Mouse (Mus musculus) liver, embryonic 15.5 days (tissue): ENCODE measurements around the gene Olfr1104. TPM values are rescaled to one million over a fixed set of nuclear protein-coding genes. Genes with fewer than 3 reads are reported as not detected.

Experiments used
- ATAC-seq: fragments of 200-750 bp; cut with Nextera tagmentation; 2 replicates; pipeline ENCODE4 v1.8.0; 2017; ENCODE audit warnings: moderate number of reproducible peaks, mild to moderate bottlenecking, moderate library complexity; ENCODE audit not compliant: insufficient read depth
- H3K27ac ChIP-seq: fragments of 300-500 bp; sonication (generic); replicated peaks from 2 replicates; pipeline ENCODE4 v1.5.1; 2015; ENCODE audit warnings: mild to moderate bottlenecking, inconsistent platforms
- H3K27me3 ChIP-seq: fragments of 300-500 bp; sonication (generic); 2 replicates; pipeline ENCODE4 v1.6.1; 2015; ENCODE audit warnings: mild to moderate bottlenecking, inconsistent platforms
- H3K36me3 ChIP-seq: fragments of 300-500 bp; sonication (generic); replicated peaks from 2 replicates; pipeline ENCODE4 v1.6.1; 2015; ENCODE audit warnings: moderate library complexity, mild to moderate bottlenecking, inconsistent platforms
- H3K4me1 ChIP-seq: fragments of 300-500 bp; sonication (generic); replicated peaks from 2 replicates; pipeline ENCODE4 v1.6.1; 2015; ENCODE audit warnings: inconsistent platforms
- H3K4me2 ChIP-seq: fragments of 300-500 bp; sonication (generic); 2 replicates; pipeline ENCODE4 v1.6.1; 2015; ENCODE audit warnings: moderate library complexity, mild to moderate bottlenecking, inconsistent platforms
- H3K4me3 ChIP-seq: fragments of 300-500 bp; sonication (generic); replicated peaks from 2 replicates; pipeline ENCODE4 v1.5.1; 2015; ENCODE audit warnings: mild to moderate bottlenecking, inconsistent platforms
- H3K9ac ChIP-seq: fragments of 300-500 bp; sonication (generic); 2 replicates; pipeline ENCODE4 v1.6.1; 2015; ENCODE audit warnings: moderate library complexity, mild to moderate bottlenecking, inconsistent platforms
- H3K9me3 ChIP-seq: fragments of 300-500 bp; sonication (generic); replicated peaks from 2 replicates; pipeline ENCODE4 v1.6.1; 2016; ENCODE audit warnings: inconsistent platforms
- WGBS: fragments of 180-500 bp; shearing (Covaris S2); methylation state at CpG from one replicate; pipeline ENCODE4 v1.1.7; 2015; ENCODE audit warnings: mixed read lengths; ENCODE audit not compliant: insufficient replicate concordance; 5-methylcytosine and 5-hydroxymethylcytosine counted together
- polyA plus RNA-seq: library from polyadenylated mRNA; unstranded; fragments of >200 nt; fragmentation: Nextera tagmentation; extraction: Ambion mirVana; gene quantifications from 2 replicates; pipeline ENCODE4 v1.2.1, GENCODE M21; 2015

The Olfr1104 gene
- polyA plus RNA-seq = not detected in 2 replicates

DNA sequence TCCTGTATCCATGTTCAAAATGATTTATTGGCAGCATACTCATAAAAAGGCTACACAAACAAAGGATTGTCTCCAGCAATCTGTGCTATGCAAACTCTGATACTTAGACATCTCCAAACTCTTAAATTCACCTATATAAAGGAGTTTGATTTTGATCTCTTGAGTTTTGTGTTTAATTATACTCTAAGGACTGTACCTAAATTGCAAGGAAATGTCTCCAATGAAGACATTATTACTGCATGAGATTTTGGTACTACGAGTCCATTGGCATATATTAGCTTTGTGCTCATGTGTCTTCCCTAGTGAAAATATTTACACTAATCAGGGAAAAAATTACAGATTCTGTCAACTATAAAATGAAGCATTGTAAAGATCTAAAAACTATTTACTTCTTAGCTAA is at the start of gene Olfr1104:
Gene Olfr1104, minus strand, starts transcription at position 101 of the 400 bp plus-strand sequence.
- Histone ChIP-seq H3K9ac (no peak within 1 kb of the TSS), H3K9me3 (no peaks in the 10 kb centered on the region), H3K4me2 (no peak within 1 kb of the TSS), H3K27ac (no peak within 1 kb of the TSS), H3K4me1 (no peaks in the 10 kb centered on the region), H3K4me3 (no peak within 1 kb of the TSS), H3K27me3 (no peaks in the 10 kb centered on the region), H3K36me3 (no peaks in the 10 kb centered on the region)
- ATAC-seq = no peak
- 57% methylated on average over 1 of the region's 1 CpGs for WGBS

DNA sequence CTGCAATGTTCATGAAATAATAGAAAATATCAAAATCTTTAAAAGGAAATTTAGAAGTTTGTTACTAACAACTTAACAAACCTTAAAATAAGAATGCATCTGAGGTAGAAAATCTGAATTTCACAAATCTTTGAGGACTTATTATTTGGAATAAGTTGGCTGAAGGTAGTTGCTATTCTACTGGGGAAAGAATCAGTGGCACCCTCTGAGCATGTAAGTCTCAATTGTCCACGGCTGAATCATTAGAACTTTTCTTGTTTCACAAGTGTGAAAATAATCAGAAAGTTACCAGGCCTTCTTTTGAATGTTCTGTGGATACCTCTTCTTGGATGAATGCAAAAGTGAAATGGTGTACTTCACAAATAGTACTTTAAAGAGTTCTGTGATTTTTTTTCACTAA is 48.8 kb upstream of the Olfr1104 start, which contains the start of gene Olfr1107:
Gene Olfr1107, minus strand, starts transcription at position 101 of the 400 bp plus-strand sequence.
- Histone ChIP-seq H3K27ac (no peak within 1 kb of the TSS), H3K9me3 (no peaks in the 10 kb centered on the region), H3K27me3 (no peaks in the 10 kb centered on the region), H3K36me3 (no peaks in the 10 kb centered on the region), H3K9ac (no peak within 1 kb of the TSS), H3K4me2 (no peak within 1 kb of the TSS), H3K4me3 (no peak within 1 kb of the TSS), H3K4me1 (no peaks in the 10 kb centered on the region)
- no peak for ATAC-seq
- WGBS = 43% methylated on average over 1 of the region's 1 CpGs

DNA sequence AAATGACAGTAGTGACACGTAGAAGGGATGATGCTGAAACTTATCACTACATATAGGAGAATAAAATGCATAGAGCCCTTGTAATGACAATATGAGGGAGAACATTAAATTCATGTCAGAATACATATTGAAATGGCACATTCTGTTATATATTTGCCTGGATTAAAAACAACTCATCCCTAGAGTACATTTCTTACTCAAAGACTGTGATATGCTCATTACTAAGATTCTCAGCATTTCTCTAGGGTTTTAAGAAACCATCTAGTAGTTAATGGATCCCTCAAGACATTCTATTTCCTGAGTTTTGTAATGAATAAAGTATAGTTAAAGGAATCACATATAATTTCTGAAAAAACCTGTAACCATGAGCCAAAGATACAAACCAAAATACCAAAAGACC is 25.3 kb upstream of the Olfr1104 start, which contains the start of gene Olfr1106:
Gene Olfr1106, minus strand, starts transcription at position 101 of the 400 bp plus-strand sequence.
- Histone ChIP-seq H3K9me3 (no peaks in the 10 kb centered on the region), H3K4me2 (no peak within 1 kb of the TSS), H3K27ac (no peak within 1 kb of the TSS), H3K9ac (no peak within 1 kb of the TSS), H3K36me3 (no peaks in the 10 kb centered on the region), H3K4me1 (no peaks in the 10 kb centered on the region), H3K4me3 (no peak within 1 kb of the TSS), H3K27me3 (no peaks in the 10 kb centered on the region)
- ATAC-seq = no peak
- WGBS = 51% methylated on average over 1 of the region's 1 CpGs

DNA sequence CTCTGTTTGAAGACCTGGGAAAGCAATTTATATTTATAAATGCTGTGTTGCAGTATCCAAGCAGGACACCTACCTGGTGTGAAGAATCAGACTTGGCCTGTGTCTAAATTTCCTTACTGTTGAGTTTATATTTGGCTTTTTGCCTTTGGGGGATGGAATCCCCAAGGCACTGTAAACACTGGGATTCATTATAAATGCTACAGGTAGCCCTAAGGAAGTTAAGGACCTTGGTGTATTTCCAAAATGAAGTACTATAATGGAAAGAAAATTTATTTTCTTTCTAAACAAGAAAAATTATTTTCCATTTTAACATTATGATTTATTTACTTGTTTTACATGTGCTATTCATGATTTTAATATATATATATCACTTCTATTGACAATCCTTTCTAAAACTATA is 9.6 kb upstream of the Olfr1104 start, which contains the start of gene Olfr1105:
Gene Olfr1105, minus strand, starts transcription at position 101 of the 400 bp plus-strand sequence.
- no peak for ATAC-seq
- Histone ChIP-seq H3K4me2 (no peak within 1 kb of the TSS), H3K36me3 (no peaks in the 10 kb centered on the region), H3K9me3 (no peaks in the 10 kb centered on the region), H3K27ac (no peak within 1 kb of the TSS), H3K9ac (no peak within 1 kb of the TSS), H3K4me3 (no peak within 1 kb of the TSS), H3K27me3 (no peaks in the 10 kb centered on the region), H3K4me1 (no peaks in the 10 kb centered on the region)

DNA sequence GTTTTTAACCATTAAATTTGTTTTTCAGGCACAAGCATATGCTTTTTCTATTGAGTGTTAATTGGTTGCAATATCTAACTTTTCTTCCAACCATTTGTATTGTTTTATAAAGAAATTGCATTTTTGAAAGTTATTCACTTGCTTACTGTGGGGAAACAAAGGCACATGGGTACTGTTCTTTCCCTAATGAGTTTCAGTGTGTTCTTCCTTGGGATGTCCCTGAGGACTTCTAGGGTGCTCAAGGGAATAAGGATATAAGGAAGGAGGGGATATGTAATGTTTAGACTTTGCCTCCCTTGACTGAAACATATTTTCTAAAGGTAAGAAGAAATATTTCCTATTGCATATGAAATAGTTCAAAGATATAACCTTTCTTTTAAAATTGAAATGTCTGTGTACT is 28.8 kb downstream of the Olfr1104 start, which contains the start of gene Olfr1102:
Gene Olfr1102, plus strand, starts transcription at position 301 of the 400 bp plus-strand sequence.
- no peak within 1 kb of the TSS for H3K4me3 ChIP-seq
- H3K4me1 ChIP-seq = no peaks in the 10 kb centered on the region
- no peaks in the 10 kb centered on the region for H3K36me3 ChIP-seq
- no peaks in the 10 kb centered on the region for H3K27me3 ChIP-seq
- no peaks in the 10 kb centered on the region for H3K9me3 ChIP-seq
- ATAC-seq = no peak
- H3K4me2 ChIP-seq = no peak within 1 kb of the TSS
- H3K27ac ChIP-seq = no peak within 1 kb of the TSS
- no peak within 1 kb of the TSS for H3K9ac ChIP-seq

DNA sequence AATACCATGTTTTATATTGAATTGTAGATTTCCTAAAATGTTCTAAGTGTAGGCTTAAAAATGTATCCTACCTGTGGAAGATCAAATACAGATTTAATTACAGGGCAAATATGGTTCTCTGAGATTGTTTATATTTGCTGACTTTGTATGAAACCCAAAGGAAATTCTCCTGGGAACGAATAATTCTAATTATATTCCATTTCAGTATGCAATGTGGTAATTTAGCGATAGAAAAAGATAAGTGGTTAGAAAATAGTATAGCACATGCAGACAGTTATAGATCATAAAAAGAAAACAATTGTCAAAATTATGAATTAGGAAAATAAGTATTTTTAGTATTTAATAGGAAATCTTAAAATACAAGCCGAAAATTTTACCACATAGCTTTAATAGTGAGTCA is 35.8 kb downstream of the Olfr1104 start, which contains the start of gene Olfr1101:
Gene Olfr1101, minus strand, starts transcription at position 101 of the 400 bp plus-strand sequence.
- no peak for ATAC-seq
- no peak within 1 kb of the TSS for H3K27ac ChIP-seq
- 51% methylated on average over 3 of the region's 3 CpGs for WGBS
- H3K4me2 ChIP-seq = no peak within 1 kb of the TSS
- H3K27me3 ChIP-seq = no peaks in the 10 kb centered on the region
- no peaks in the 10 kb centered on the region for H3K9me3 ChIP-seq
- no peak within 1 kb of the TSS for H3K9ac ChIP-seq
- no peaks in the 10 kb centered on the region for H3K4me1 ChIP-seq
- H3K4me3 ChIP-seq = no peak within 1 kb of the TSS
- no peaks in the 10 kb centered on the region for H3K36me3 ChIP-seq

DNA sequence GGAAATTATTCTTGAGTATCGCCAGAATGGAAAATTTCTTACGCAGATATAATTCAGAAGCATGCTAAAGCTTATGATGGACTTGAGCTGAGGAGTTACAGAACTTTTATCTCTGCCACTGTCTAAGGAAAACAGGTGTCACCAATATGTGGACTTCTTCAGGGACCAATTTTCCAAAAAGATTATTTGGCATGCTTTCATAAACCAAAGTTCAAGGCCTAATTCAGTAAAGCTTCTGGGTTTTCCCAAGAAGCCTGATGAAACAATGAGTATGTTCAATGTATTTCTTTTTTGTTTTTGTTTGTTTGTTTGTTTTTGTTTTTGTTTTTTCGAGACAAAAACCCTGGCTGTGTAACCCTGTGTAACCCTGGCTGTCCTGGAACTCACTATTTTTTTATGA is 47.0 kb downstream of the Olfr1104 start, which contains the start of gene Olfr1100:
Gene Olfr1100, minus strand, starts transcription at position 101 of the 400 bp plus-strand sequence.
- Histone ChIP-seq H3K9me3 (no peaks in the 10 kb centered on the region), H3K4me1 (no peaks in the 10 kb centered on the region), H3K4me2 (no peak within 1 kb of the TSS), H3K27ac (no peak within 1 kb of the TSS), H3K36me3 (no peaks in the 10 kb centered on the region), H3K4me3 (no peak within 1 kb of the TSS), H3K27me3 (no peaks in the 10 kb centered on the region), H3K9ac (no peak within 1 kb of the TSS)
- 61% methylated on average over 3 of the region's 3 CpGs for WGBS
- ATAC-seq = no peak

Other genes starting within 250 kb of the Olfr1104 start
- not detected in 2 replicates for gene Olfr1093, start 244.6 kb downstream of the Olfr1104 start, polyA plus RNA-seq
- gene Olfr141, start 217.1 kb downstream of the Olfr1104 start, polyA plus RNA-seq = not detected in 2 replicates
- gene Olfr1094, start 202.4 kb downstream of the Olfr1104 start, polyA plus RNA-seq = not detected in 2 replicates
- gene Olfr1095, start 175.4 kb downstream of the Olfr1104 start, polyA plus RNA-seq = not detected in 2 replicates
- not detected in 2 replicates for gene Gm13723, start 152.3 kb downstream of the Olfr1104 start, polyA plus RNA-seq
- not detected in 2 replicates for gene Olfr1097, start 134.9 kb downstream of the Olfr1104 start, polyA plus RNA-seq
- gene Olfr1098, start 102.5 kb downstream of the Olfr1104 start, polyA plus RNA-seq = not detected in 2 replicates
- not detected in 2 replicates for gene Olfr1099, start 66.4 kb downstream of the Olfr1104 start, polyA plus RNA-seq
- not detected in 2 replicates for gene Olfr1100, start 47.1 kb downstream of the Olfr1104 start, polyA plus RNA-seq
- gene Olfr1101, start 35.9 kb downstream of the Olfr1104 start, polyA plus RNA-seq = not detected in 2 replicates
- not detected in 2 replicates for gene Olfr1102, start 28.7 kb downstream of the Olfr1104 start, polyA plus RNA-seq
- not detected in 2 replicates for gene Olfr1105, start 9.5 kb upstream of the Olfr1104 start, polyA plus RNA-seq
- gene Olfr1106, start 25.2 kb upstream of the Olfr1104 start, polyA plus RNA-seq = not detected in 2 replicates
- not detected in 2 replicates for gene Olfr1107, start 48.7 kb upstream of the Olfr1104 start, polyA plus RNA-seq
- gene Olfr1109, start 68.9 kb upstream of the Olfr1104 start, polyA plus RNA-seq = not detected in 2 replicates
- gene Olfr259, start 87.5 kb upstream of the Olfr1104 start, polyA plus RNA-seq = not detected in 2 replicates
- not detected in 2 replicates for gene Olfr1110, start 113.2 kb upstream of the Olfr1104 start, polyA plus RNA-seq
- gene Olfr1111, start 125.5 kb upstream of the Olfr1104 start, polyA plus RNA-seq = not detected in 2 replicates
- not detected in 2 replicates for gene Olfr1112, start 160.7 kb upstream of the Olfr1104 start, polyA plus RNA-seq
- not detected in 2 replicates for gene Olfr1113, start 181.9 kb upstream of the Olfr1104 start, polyA plus RNA-seq
- not detected in 2 replicates for gene Olfr1115, start 220.9 kb upstream of the Olfr1104 start, polyA plus RNA-seq
- not detected in 2 replicates for gene Olfr1116, start 240.5 kb upstream of the Olfr1104 start, polyA plus RNA-seq